Mouse (Mus musculus) left cerebral cortex, adult 18-20 months (tissue): Measurements from ENCODE around the gene Tspan6. TPM values are rescaled to one million over a fixed set of nuclear protein-coding genes. Genes with fewer than 3 reads are reported as not detected.

Source experiments
- DNase-seq, 2 experiments: peaks; one replicate each; pipeline ENCODE4 v3.0.0; 2021 to 2022; ENCODE audit warnings: low spot score in 2 of 2, mixed read lengths in 1 of 2
- long read RNA-seq, 2 experiments: library from polyadenylated mRNA; stranded (forward); transcript quantifications; one replicate each; pipeline ENCODE4 v2.0.0; 2021
- total RNA-seq, 2 experiments: library from RNA; stranded (reverse); gene quantifications; 2 replicates each; pipeline ENCODE4 v1.2.3; 2021

The Tspan6 gene
- 10 to 100 TPM; 13.0 to 14.1 TPM for total RNA-seq
- long read RNA-seq, experiment 1, transcript Tspan6-201 (8 exons, 1,765 nt), result major isoform, 18 of 19 reads
- long read RNA-seq, experiment 1, partial matches to known transcripts, result 0 of 19 reads
- long read RNA-seq, experiment 1, other reads (novel, unspliced or antisense), result 1 of 19 reads
- long read RNA-seq, experiment 2, transcript Tspan6-201 (8 exons, 1,765 nt), result major isoform, 14 of 17 reads
- long read RNA-seq, experiment 2, partial matches to known transcripts, result 1 of 17 reads
- long read RNA-seq, experiment 2, other reads (novel, unspliced or antisense), result 2 of 17 reads

DNA sequence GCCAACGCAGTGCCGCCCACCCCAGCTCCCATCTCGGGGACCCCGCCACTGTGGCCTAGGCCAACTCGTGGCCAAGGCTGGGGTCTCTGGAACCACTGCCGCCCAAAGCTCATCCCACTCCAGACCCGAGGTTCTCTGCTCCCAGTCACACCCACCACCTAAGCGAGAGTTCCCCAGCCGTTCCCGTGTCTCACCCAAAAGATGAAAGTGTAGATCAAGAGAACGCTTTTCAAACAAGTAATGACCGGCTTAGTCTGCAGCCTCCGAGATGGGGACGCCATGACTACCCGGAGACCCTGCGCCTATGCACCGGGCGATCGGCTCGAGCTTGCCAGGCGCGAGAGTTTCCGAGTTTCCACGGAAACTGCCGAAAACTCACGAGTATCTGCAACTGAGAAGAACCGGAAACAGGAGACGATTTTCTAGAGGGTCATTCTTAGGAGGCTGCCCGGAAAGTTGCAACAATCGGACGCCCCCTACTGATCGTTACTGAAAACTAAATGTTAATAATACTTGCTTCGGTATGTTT lies at the start of gene Tspan6:
Gene Tspan6, minus strand, starts transcription at position 416 of the 529 bp plus-strand sequence.
- peak; percentile 79 to 81 for DNase-seq

DNA sequence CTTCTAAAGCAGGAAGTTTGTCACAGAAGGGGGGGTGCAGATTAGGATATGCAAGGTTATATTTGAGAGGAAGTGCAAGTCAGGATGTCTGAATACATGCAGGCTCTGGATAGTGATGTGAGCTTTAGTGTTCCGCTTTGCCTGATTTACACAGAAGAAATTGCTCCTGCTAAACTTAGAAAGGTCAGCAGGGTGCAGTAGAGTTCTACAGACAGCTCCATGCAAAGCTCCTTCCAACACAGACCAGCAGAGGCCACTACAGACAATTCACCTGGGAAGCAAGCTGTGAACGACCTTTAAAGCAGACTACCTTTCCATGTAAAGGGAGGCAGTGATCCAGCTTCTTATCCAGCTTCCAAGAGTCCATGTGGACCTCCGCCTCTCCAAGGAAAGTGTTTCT lies 49.2 kb upstream of the Tspan6 start:
- peak; percentile 11 to 30 for DNase-seq

DNA sequence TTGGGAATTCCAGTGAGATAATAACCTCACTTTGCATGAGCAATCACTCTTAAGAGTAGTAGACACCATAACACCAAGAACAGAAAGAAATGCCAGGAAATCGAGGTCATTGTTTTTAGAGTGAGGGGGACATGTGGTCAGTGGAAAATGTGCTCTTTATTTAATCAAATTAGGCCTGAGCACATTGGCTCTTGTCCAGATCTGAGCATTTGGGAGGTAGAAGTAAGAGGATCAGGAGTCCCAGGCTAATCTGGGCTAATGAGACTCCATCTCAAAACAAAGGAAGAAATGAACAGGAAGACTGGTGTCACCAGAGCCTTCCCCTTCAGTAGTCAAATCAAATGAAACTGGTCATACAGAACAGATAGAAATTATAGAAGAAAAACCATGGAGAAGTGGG lies 41.3 kb upstream of the Tspan6 start:
- no peak for DNase-seq

DNA sequence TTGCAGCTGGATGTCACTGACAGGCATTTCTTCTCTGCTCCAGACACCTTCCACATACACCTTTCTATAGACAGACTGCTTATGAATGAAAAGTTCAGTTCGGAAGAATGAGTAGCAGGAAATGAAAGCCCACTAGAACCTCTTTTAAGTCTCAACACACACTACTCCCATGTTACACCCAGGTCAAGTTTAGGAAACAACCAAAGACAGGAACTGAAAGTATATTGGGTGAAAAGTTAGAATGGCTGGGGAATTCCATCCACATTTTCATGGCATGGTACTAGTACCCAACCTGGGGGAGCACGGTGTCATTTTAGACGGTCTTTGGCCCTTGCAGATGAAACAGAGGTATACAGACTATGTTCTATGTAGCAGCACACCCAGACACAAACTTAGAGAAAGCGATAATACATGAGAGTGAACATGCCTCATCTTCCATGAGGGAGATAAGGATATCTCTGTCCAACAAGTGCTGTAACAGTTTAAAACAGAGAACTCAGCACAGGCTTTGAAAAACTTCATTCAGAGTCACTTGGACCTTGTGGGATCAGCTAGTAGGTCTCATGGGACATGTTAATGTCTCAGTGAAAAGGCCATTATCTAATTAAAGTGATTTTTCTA lies 38.5 kb upstream of the Tspan6 start:
- no peak for DNase-seq

DNA sequence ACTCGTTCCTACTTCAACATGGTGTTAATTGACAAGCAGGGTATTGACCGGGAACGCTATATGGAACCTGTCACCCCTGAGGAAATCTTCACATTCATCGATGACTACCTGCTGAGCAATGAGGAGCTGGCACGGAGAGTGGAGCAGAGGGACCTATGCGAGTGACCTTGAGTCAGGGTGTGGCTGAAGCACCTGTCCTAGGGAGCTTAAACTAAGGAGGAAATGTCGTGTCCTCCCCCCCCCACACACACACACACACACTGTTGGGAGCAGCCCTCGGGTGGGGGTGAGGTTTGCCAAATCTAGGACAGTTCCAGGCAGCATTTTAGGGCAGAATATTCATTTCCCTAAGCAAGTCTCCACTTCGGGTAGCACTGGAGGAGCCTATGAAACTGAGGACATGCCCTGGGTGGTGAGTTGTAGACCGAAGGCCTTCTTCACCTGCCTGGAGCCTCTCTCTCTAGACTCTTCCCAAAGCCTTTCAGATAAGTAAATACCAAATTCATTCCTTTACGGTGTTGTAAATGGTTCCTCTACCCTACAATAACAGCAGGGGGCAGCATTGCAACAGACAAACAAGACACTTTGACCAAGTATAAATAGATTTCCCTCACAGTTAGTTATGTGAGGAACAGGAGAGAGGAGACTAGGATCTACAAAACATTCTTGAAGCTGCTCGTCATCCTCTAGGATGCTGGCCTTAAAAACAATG lies 33.2 kb upstream of the Tspan6 start:
- peak; percentile 17 to 47 for DNase-seq

DNA sequence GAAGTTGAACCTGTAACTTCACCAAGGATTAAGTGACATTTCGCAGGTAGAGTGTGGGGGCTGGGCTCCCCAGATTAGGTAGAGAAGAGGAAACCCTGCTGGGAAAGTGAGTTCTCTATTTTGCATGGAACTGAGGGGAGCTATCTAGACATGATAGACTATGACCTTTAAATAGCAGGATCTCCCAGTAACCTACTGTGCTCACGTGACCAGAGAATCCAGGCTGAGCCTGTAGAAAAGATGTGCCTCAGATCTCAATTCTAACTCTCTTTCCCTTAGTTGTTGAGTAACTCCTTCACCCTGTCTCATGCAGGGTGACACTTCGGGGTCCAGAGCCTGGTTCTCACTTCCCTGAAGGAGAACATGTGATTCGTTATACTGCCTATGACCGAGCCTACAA lies 28.5 kb upstream of the Tspan6 start:
- no peak for DNase-seq

DNA sequence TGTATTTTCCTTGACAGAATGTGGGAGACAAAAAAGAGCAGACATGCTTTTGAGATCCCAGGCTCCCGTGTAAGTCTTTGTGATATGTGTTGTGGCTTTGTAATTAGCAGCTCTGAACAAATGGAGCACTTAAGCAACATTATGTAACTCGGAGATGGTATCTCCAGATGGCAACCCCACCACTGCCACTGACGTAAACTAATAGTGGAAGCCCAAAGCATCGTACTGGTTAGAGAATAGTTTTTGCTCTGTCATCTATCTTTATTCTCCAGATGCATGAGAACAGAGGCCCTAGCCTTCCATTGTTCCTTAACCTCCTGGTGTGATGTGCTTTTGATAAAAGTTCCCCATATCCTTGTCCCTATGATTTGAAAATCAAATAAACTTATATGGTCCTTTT lies 23.0 kb upstream of the Tspan6 start:
- no peak for DNase-seq

DNA sequence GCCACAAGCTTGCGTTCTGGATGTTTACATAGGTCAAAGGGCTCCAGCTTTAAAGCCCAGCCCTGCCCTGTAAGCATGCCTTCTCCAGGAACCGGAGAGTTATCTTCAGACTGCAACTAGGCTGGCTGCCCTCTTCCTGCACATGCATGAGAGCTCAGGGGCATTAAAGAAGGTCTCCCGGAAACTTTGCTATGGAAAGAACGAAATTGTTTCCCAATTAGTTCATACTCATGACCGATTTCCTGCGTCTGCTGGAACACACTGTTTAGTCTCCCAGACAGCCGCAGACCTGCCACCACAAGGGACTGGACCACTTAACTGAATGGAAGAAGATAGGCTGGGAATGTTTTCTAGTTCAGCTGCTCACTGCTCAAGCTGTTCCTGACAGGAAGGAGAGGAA lies 16.0 kb upstream of the Tspan6 start:
- no peak for DNase-seq

DNA sequence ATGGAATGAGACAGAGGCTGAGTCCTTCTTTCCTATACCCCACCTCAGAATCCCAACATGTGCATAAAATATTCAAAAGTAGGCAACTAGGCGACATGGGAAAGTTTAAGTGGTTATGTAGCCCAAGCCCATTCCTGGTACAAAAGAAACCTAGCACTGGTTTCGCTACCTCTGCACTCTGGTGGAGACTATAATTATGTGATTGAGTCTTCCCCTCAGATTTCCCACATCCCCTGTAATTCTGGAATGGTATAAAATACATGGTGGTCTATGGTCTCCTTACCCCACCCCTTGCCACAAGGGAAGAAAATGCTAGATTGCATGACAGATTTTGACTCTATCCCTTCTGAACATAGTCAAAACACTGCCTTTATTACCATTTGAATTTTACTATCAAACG lies 14.8 kb upstream of the Tspan6 start:
- DNase-seq, result no peak

DNA sequence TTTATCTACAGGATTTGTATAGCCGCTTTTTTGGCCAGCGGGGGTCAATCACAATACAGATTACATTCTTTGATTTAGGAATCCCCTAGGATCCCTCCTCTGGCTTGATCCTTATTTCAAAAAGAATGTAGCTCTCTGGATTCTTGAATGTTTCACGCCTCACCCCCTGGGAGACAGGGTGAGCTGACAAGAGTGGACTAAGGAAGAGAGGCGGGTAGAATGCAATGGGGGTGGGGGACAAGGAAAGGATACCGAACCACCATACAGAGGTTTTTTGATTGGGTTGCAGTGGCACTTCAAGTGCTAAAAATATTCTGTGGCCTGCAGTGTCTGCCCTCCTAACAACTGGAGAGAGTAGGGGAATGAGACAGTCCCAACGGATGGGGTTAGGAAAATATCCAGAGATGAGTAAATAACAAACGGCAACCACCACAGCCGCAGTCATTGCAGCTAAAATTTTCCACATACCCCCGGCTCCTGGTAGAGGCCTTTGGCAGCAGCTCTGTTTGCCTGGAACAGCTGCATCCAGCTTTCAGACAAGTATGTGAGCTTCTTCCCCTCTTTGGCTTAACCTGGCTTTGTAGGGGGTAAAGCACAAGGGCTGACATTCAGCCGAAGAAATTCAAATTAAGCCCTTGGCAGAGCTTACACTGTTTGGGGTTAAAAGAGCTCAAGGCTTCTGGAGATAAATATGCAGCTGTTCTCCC lies 13.3 kb upstream of the Tspan6 start:
- no peak for DNase-seq

DNA sequence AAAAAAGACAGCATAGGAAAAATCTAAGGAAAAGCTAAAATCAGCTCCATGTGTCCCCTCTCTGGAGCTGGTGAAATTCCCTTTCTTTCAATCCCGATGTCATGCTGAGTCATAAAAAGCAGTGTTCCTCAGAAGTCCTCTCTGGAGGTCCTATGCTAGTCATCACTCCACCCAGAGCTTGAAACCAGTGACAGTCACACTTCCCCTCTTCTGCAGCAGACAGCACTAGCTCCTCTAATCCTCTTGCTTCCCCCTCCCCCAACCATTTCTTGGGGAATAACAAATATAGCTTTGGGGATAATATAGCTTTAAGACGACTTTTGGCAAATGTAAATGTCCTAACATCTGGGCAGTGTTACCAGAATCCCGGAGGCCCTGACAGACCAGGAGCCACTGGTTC lies 10.0 kb upstream of the Tspan6 start, which contains the start of gene Srpx2:
Gene Srpx2, plus strand, starts transcription at position 166 of the 400 bp plus-strand sequence.
- DNase-seq, result no peak

DNA sequence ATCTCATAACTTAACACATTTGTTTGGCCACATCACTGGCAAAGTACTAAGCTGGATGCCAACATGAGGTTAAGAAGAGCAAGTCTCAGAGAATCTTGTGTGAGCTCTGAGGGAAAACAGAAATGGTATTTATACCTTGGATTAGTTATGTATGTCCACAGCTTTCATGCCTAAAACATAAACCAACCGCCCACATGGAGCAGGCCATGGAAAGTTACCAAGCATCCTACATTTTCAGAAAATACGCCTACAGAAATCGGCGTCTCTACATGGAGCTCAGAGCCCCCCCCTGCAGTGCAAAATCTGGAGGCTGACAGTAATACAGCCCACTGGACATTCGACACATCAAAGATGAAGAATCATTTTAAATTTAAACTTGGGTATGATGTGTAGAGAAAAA lies 10.1 kb downstream of the Tspan6 start:
- DNase-seq, result peak; percentile 2 to 9

DNA sequence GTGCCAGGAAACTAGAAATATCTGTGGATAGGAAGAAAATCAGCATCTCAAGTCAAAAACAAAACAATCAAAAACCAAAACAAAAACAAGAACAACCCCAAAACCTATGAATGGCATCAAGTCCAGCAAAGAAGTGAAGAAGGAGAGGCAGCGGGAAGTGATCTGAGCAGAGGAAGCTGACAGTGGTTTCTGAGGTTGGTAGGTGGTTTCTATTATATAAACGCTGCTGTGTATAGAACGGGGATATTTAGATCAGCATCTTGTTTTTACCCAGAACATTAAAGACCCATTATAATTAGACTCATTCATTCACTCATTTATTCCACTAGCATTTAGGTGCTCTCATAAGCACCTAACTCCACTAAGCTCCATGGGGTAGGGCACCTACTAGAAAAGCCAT lies 10.9 kb downstream of the Tspan6 start:
- no peak for DNase-seq

DNA sequence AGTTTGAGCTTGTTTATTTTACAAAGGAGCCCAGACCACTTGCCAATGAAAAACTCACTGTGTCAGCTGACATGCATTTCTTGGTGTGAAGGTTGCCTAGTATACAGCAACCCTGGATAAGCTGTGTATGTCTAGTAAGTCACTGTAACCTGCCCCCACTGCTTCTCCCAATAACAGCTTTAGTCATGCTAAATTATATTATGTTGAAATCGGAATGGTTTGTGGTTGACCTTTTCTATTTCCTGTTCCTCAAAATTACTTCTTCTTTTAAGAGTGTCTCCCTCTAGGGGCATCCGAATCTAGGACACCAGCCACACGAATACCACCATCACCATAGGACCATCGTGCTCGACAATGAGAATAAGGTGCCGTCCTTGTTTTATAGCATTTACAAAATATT lies 28.5 kb downstream of the Tspan6 start:
- DNase-seq, result no peak

DNA sequence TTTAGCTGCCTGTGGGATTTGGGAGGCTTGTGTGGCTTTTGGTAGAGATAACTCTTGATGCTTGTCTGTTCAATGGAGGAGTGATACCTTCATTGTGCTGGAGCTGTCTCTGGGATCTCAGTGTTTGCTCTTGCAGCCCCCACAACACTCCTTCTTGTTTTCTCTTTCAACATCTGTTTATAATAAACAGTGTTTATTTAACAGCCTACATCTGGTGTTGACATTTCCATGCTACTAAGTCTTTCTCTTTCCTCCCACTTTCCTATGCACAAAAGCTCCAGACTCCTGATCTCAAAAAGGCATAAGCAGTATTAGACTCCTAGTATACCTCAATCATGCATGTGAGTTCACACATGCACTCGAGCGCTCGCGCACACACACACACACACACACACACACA lies 44.6 kb downstream of the Tspan6 start:
- DNase-seq, result no peak

DNA sequence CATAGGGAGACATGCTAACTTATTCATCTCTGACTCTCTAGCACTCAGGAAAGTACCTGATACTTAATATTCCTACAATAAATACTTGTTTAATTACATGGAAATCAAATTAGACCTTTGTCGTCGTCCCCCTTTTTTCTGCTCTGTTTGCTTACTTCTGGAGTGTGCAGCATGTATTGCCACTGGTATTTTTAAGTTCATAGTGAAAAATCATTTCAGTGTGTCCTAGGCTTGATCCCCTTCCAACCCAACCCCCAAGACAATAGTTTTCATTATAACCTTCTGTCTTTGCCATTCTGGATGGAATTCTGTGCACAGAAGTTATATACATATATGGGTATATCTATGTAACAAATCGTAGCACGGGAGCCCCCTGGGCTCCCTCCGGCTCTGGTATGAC lies 47.5 kb downstream of the Tspan6 start, which contains the start of gene Tnmd:
Gene Tnmd, plus strand, starts transcription at position 301 of the 400 bp plus-strand sequence.
- no peak for DNase-seq

Other genes starting within 250 kb of the Tspan6 start
- 10 to 100 TPM; 30.9 to 37.3 TPM for gene Pcdh19, start 209.4 kb downstream of the Tspan6 start, total RNA-seq
- gene Tnmd, start 47.4 kb downstream of the Tspan6 start, total RNA-seq, result under 1 TPM in 1 of 2 experiments, not detected in 1; 0.28 TPM
- gene Srpx2, start 10.0 kb upstream of the Tspan6 start, total RNA-seq, result 1 to 10 TPM; 1.1 to 1.4 TPM
- under 1 TPM; 0.30 to 0.37 TPM for gene Sytl4, start 83.4 kb upstream of the Tspan6 start, total RNA-seq
- gene Cstf2, start 160.8 kb upstream of the Tspan6 start, total RNA-seq, result 100 to 1,000 TPM; 126 to 127 TPM